Mouse (Mus musculus) forebrain, embryonic 10.5 days (tissue): ENCODE data around the gene Mov10l1. TPM values are rescaled to one million over a fixed set of nuclear protein-coding genes. Genes with fewer than 3 reads are reported as not detected.
A peak's percentile ranks its signal among the peaks of the same experiment; 100 is the strongest.

ENCODE experiments used
- DNase-seq: peaks from one replicate; pipeline ENCODE4 v3.0.0-alpha.2; 2017; ENCODE audit warnings: low spot score; ENCODE audit errors: extremely low spot score
- H3K27ac ChIP-seq: fragments of 300-500 bp; sonication (generic); 2 replicates; pipeline ENCODE4 v1.5.1; 2016; ENCODE audit warnings: mild to moderate bottlenecking
- H3K27me3 ChIP-seq: fragments of 300-500 bp; sonication (generic); 2 replicates; pipeline ENCODE4 v1.6.1; 2016; ENCODE audit warnings: mild to moderate bottlenecking; ENCODE audit not compliant: poor library complexity, severe bottlenecking
- H3K36me3 ChIP-seq: fragments of 300-500 bp; sonication (generic); replicated peaks from 2 replicates; pipeline ENCODE4 v1.6.1; 2016; ENCODE audit warnings: mild to moderate bottlenecking, moderate library complexity
- H3K4me1 ChIP-seq: fragments of 300-500 bp; sonication (generic); 2 replicates; pipeline ENCODE4 v1.6.1; 2016
- H3K4me3 ChIP-seq: fragments of 300-500 bp; sonication (generic); 2 replicates; pipeline ENCODE4 v1.5.1; 2016; ENCODE audit warnings: mild to moderate bottlenecking, moderate library complexity
- H3K9me3 ChIP-seq: fragments of 300-500 bp; sonication (generic); 2 replicates; pipeline ENCODE4 v1.6.1; 2016; ENCODE audit warnings: mild to moderate bottlenecking, moderate library complexity
- WGBS: fragments of 180-500 bp; shearing (Covaris S2); methylation state at CpG from one replicate; pipeline ENCODE4 v1.1.7; 2016; 5-methylcytosine and 5-hydroxymethylcytosine counted together
- polyA plus RNA-seq: library from polyadenylated mRNA; unstranded; fragments of >200 nt; fragmentation: Nextera tagmentation; extraction: Ambion mirVana; gene quantifications from 2 replicates; pipeline ENCODE4 v1.2.1, GENCODE M21; 2016

Mov10l1 gene
- polyA plus RNA-seq = not detected in 2 replicates

GRCm38 (mm10) chr15:88982534-88983079, at the start of gene Mov10l1:
Mov10l1 (plus strand) TSS chr15:88982909.
- Histone ChIP-seq H3K36me3 (no peaks in the 10 kb centered on the region), H3K27me3 (no peaks in the 10 kb centered on the region), H3K27ac (peak within 1 kb of the TSS; percentile 26; the same call in 1 of the 2 replicates), H3K9me3 (no peaks in the 10 kb centered on the region; the same call in 1 of the 2 replicates), H3K4me1 (peaks cover 23% of the 10 kb centered on the region), H3K4me3 (no peak within 1 kb of the TSS)
- no peak for DNase-seq
- 95% methylated on average over 31 of the region's 31 CpGs for WGBS

GRCm38 (mm10) chr15:88934141-88934540, 48.6 kb upstream of the Mov10l1 start:
- H3K36me3 ChIP-seq = no peaks in the 10 kb centered on the region
- H3K27ac ChIP-seq = no peak overlapping the region
- no peak for DNase-seq
- H3K27me3 ChIP-seq = no peaks in the 10 kb centered on the region
- 64% methylated on average over 7 of the region's 7 CpGs for WGBS
- H3K4me3 ChIP-seq = no peak overlapping the region
- H3K4me1 ChIP-seq = no peaks in the 10 kb centered on the region
- no peaks in the 10 kb centered on the region for H3K9me3 ChIP-seq

GRCm38 (mm10) chr15:88936619-88937290, 46.0 kb upstream of the Mov10l1 start:
- WGBS = 78% methylated on average over 6 of the region's 6 CpGs

GRCm38 (mm10) chr15:88937291-88937650, 45.4 kb upstream of the Mov10l1 start:
- no peak overlapping the region for H3K27ac ChIP-seq
- H3K4me1 ChIP-seq = no peaks in the 10 kb centered on the region
- H3K4me3 ChIP-seq = no peak overlapping the region

More at GRCm38 (mm10) chr15:88936619-88937290, 46.0 kb upstream of the Mov10l1 start:
- H3K27ac ChIP-seq = no peak overlapping the region
- no peak overlapping the region for H3K4me3 ChIP-seq
- no peaks in the 10 kb centered on the region for H3K27me3 ChIP-seq
- H3K36me3 ChIP-seq = no peaks in the 10 kb centered on the region
- H3K4me1 ChIP-seq = no peaks in the 10 kb centered on the region
- H3K9me3 ChIP-seq = no peaks in the 10 kb centered on the region
- DNase-seq = no peak

GRCm38 (mm10) chr15:88942783-88943182, 39.9 kb upstream of the Mov10l1 start:
- DNase-seq = no peak
- no peaks in the 10 kb centered on the region for H3K4me1 ChIP-seq
- 88% methylated on average over 5 of the region's 5 CpGs for WGBS
- H3K9me3 ChIP-seq = no peaks in the 10 kb centered on the region
- H3K4me3 ChIP-seq = no peak overlapping the region
- no peak overlapping the region for H3K27ac ChIP-seq
- H3K36me3 ChIP-seq = no peaks in the 10 kb centered on the region
- H3K27me3 ChIP-seq = no peaks in the 10 kb centered on the region

More at GRCm38 (mm10) chr15:88937291-88937650, 45.4 kb upstream of the Mov10l1 start:
- H3K27me3 ChIP-seq = no peaks in the 10 kb centered on the region
- H3K9me3 ChIP-seq = no peaks in the 10 kb centered on the region
- no peak for DNase-seq
- 90% methylated on average over 2 of the region's 2 CpGs for WGBS
- no peaks in the 10 kb centered on the region for H3K36me3 ChIP-seq

DNA sequence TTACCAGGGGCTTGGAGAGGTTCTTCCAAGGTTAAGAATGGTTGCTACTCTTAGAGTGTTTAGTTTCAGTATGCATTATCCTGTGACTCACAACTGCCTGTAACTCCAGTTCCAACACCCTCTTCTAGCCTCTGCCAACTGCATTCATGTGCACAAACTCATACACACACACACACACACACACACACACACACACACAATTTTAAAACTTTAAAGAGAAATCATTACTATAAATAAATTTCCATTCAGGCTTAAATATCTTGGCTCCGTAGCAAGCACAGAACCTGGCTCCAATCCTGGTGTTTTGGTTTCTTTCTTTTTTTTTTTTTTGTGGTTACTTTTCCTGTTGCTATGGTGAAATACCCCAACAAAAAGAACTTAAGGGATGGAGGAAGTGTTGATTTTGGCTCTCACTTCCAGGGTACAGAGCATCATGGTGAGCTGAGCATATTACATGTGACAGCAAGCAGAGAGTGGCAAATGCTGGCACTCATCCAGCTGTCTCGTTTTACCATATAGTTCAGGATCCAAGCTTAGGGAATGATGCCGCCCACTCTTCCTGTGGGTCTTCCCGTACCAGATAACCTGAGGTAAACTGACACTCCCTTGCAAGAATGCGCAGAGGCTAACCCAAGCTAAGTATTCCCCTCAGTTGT, 38.7 kb upstream of the Mov10l1 start:
- H3K36me3 ChIP-seq = no peaks in the 10 kb centered on the region
- DNase-seq = no peak
- H3K4me1 ChIP-seq = no peaks in the 10 kb centered on the region
- H3K9me3 ChIP-seq = no peaks in the 10 kb centered on the region
- no peak overlapping the region for H3K4me3 ChIP-seq
- H3K27me3 ChIP-seq = no peaks in the 10 kb centered on the region
- H3K27ac ChIP-seq = no peak overlapping the region
- 89% methylated on average over 5 of the region's 5 CpGs for WGBS

DNA sequence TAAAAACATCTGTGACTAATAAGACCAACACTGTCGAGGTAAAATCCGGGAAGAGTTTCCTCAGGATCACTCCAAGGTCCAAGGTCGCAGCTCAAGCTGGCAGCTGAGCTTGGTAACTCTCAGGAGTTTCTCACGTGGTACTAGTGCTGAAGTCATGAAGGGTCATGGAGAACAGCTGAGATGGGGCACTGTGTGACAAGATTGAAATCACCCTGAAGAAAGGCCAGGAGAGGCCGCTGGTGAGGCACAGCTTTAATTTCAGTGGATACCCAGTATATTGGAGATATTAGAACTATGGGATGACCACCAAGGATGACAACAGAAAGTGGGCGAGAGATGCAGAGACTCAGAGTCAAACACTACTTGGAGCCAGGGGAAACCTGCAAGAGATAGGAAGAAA, 35.9 kb upstream of the Mov10l1 start:
- Histone ChIP-seq H3K9me3 (no peaks in the 10 kb centered on the region), H3K27me3 (no peaks in the 10 kb centered on the region), H3K27ac (no peak overlapping the region), H3K36me3 (no peaks in the 10 kb centered on the region), H3K4me3 (no peak overlapping the region), H3K4me1 (no peaks in the 10 kb centered on the region)
- DNase-seq = no peak
- WGBS = 57% methylated on average over 6 of the region's 6 CpGs

- 96% methylated on average over 4 of the region's 4 CpGs for WGBS
- H3K4me3 ChIP-seq = no peak overlapping the region
These were observed 31.5 kb upstream of the Mov10l1 start for GRCm38 (mm10) chr15:88951246-88951645.

GRCm38 (mm10) chr15:88954368-88955072, 28.2 kb upstream of the Mov10l1 start, which contains the start of gene Ttll8:
Ttll8 (minus strand) TSS chr15:88954418.
- Histone ChIP-seq H3K27me3 (peaks cover 55% of the 10 kb centered on the region), H3K4me3 (peak within 1 kb of the TSS; percentile 62), H3K9me3 (no peaks in the 10 kb centered on the region), H3K4me1 (peaks cover 22% of the 10 kb centered on the region), H3K27ac (peak within 1 kb of the TSS; percentile 81), H3K36me3 (peaks cover 4% of the 10 kb centered on the region; the same call in 1 of the 2 replicates)
- DNase-seq = peak; percentile 39
- WGBS = 5% methylated on average over 53 of the region's 53 CpGs

More at GRCm38 (mm10) chr15:88951246-88951645, 31.5 kb upstream of the Mov10l1 start:
- Histone ChIP-seq H3K36me3 (no peaks in the 10 kb centered on the region), H3K27ac (no peak overlapping the region), H3K27me3 (peaks cover 38% of the 10 kb centered on the region), H3K9me3 (no peaks in the 10 kb centered on the region), H3K4me1 (peaks cover 15% of the 10 kb centered on the region)
- no peak for DNase-seq

- WGBS = 85% methylated on average over 6 of the region's 6 CpGs
- Histone ChIP-seq H3K27me3 (peaks cover 55% of the 10 kb centered on the region), H3K4me3 (peak overlapping the region; percentile 62; the same call in 1 of the 2 replicates), H3K9me3 (no peaks in the 10 kb centered on the region), H3K4me1 (peaks cover 22% of the 10 kb centered on the region), H3K27ac (no peak overlapping the region), H3K36me3 (peaks cover 4% of the 10 kb centered on the region; the same call in 1 of the 2 replicates)
- no peak for DNase-seq
These were observed 27.4 kb upstream of the Mov10l1 start for GRCm38 (mm10) chr15:88955342-88955741.

DNA sequence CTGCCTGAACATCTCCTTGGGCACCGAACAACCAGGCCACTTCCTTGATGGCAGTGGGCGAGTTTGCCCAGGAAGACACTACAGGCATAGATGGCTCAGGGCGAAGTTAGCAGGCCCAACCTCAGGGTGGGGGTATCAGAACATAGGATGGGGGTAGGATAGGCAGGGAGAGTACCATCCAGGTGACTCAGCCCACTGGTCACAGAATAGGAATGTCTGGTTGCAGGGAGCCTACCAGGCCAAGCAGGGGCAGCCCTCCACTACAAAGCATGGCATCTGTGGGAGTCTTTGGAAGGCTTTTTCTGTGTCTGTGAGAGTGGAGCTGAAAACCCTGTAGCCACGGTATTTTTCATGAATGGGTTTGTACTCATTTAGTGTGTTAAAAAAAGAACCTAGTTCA, 25.2 kb upstream of the Mov10l1 start:
- H3K36me3 ChIP-seq = peaks cover 5% of the 10 kb centered on the region; the same call in 1 of the 2 replicates
- H3K9me3 ChIP-seq = no peaks in the 10 kb centered on the region
- no peak overlapping the region for H3K4me3 ChIP-seq
- DNase-seq = no peak
- no peak overlapping the region for H3K27ac ChIP-seq
- peaks cover 55% of the 10 kb centered on the region for H3K27me3 ChIP-seq
- 84% methylated on average over 4 of the region's 4 CpGs for WGBS
- H3K4me1 ChIP-seq = peaks cover 22% of the 10 kb centered on the region

DNA sequence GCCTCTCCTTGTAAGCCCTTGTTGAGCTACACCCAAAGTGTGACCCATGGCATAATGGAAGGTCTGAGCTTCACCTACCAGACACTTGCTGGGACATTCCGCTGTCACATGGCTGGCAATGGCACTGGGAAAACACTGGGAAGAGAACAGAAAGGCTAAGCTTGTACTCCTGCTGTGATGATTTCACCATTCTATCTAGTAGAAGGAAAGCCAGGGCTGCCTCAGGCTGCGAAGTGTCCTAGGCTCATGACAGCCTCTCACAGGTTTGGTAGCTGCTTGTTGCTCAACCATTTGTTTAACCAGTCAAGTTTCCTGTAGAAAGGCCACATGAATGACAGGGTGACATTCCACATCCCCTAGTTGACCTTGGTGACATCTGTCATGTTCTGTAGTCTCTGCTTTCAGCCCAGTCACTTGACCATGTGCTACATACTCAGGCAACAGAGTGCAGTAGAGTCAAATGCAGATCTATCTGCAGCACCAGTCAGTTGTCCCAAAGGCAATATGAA, 18.6 kb upstream of the Mov10l1 start:
- no peak for DNase-seq
- Histone ChIP-seq H3K27ac (no peak overlapping the region), H3K9me3 (no peaks in the 10 kb centered on the region), H3K36me3 (peaks cover 36% of the 10 kb centered on the region), H3K4me3 (no peak overlapping the region), H3K4me1 (no peaks in the 10 kb centered on the region), H3K27me3 (no peaks in the 10 kb centered on the region)
- WGBS = 95% methylated on average over 2 of the region's 2 CpGs
